Mouse (Mus musculus) ES-Bruce4 (cell line): ENCODE data around the gene Neurod4. TPM values are rescaled to one million over a fixed set of nuclear protein-coding genes. Genes with fewer than 3 reads are reported as not detected.

ENCODE experiments used
- H3K27ac ChIP-seq: 2 replicates; pipeline ENCODE4 v1.5.1; 2012; ENCODE audit warnings: low read length, inconsistent platforms; ENCODE audit not compliant: insufficient read depth
- H3K27me3 ChIP-seq: 2 replicates; pipeline ENCODE4 v1.6.1; 2012; ENCODE audit warnings: mild to moderate bottlenecking, low read length, inconsistent platforms; ENCODE audit not compliant: control insufficient read depth, poor library complexity, insufficient read depth, severe bottlenecking
- H3K36me3 ChIP-seq: 2 replicates; pipeline ENCODE4 v1.6.1; 2012; ENCODE audit warnings: inconsistent platforms, mild to moderate bottlenecking, low read length, moderate library complexity; ENCODE audit not compliant: control insufficient read depth, poor library complexity, insufficient read depth, severe bottlenecking
- H3K4me1 ChIP-seq: one replicate; pipeline ENCODE4 v1.8.1; 2011; ENCODE audit warnings: low read length; ENCODE audit not compliant: control insufficient read depth, insufficient read depth
- H3K4me3 ChIP-seq: 2 replicates; pipeline ENCODE4 v1.5.1; 2011; ENCODE audit warnings: low read depth, mild to moderate bottlenecking, low read length
- H3K9ac ChIP-seq: 2 replicates; pipeline ENCODE4 v1.6.1; 2012; ENCODE audit warnings: low read depth, mild to moderate bottlenecking, inconsistent platforms; ENCODE audit not compliant: poor library complexity, severe bottlenecking
- H3K9me3 ChIP-seq: replicated peaks from 2 replicates; pipeline ENCODE4 v1.6.1; 2012; ENCODE audit warnings: mild to moderate bottlenecking, low read length, inconsistent platforms; ENCODE audit not compliant: control insufficient read depth, poor library complexity, insufficient read depth, severe bottlenecking
- CTCF ChIP-seq: IDR thresholded peaks from one replicate; pipeline ENCODE4 v1.8.1; 2011; ENCODE audit warnings: low read depth, low read length
- EP300 ChIP-seq: IDR thresholded peaks from 2 replicates; pipeline ENCODE4 v1.6.1; 2011; ENCODE audit warnings: low read depth, low read length; ENCODE audit not compliant: insufficient read depth
- POLR2A ChIP-seq: IDR thresholded peaks from one replicate; pipeline ENCODE4 v1.8.1; 2011; ENCODE audit warnings: low read length; ENCODE audit not compliant: insufficient read depth
- polyA plus RNA-seq: library from polyadenylated mRNA; stranded (reverse); fragments of >200 nt; gene quantifications from 2 replicates; pipeline ENCODE4 v1.2.4, GENCODE M21; 2011; ENCODE audit warnings: low read depth; ENCODE audit not compliant: missing spikeins, insufficient read depth, insufficient read length

Neurod4 gene
- polyA plus RNA-seq, 1 experiment: not detected

- no peak for TF ChIP-seq POLR2A
- TF ChIP-seq EP300: no peak
- no peak for TF ChIP-seq CTCF
- H3K27ac ChIP-seq: no peak overlapping the region
Observed at GRCm38 (mm10) chr10:130263203-130263602, 16.8 kb downstream of the Neurod4 start.

GRCm38 (mm10) chr10:130259483-130259882 is 20.6 kb downstream of the Neurod4 start:
- no peaks in the 10 kb centered on the region for H3K27me3 ChIP-seq
- no peaks in the 10 kb centered on the region for H3K36me3 ChIP-seq
- TF ChIP-seq EP300: no peak
- no peak for TF ChIP-seq CTCF
- no peak for TF ChIP-seq POLR2A

More at GRCm38 (mm10) chr10:130263203-130263602, 16.8 kb downstream of the Neurod4 start:
- Histone ChIP-seq H3K9ac (no peak overlapping the region), H3K4me1 (no peaks in the 10 kb centered on the region), H3K27me3 (no peaks in the 10 kb centered on the region), H3K9me3 (no peaks in the 10 kb centered on the region), H3K4me3 (no peak overlapping the region), H3K36me3 (no peaks in the 10 kb centered on the region)

GRCm38 (mm10) chr10:130244271-130244670 is 35.8 kb downstream of the Neurod4 start:
- no peak for TF ChIP-seq EP300
- TF ChIP-seq POLR2A: no peak
- no peak for TF ChIP-seq CTCF
- H3K36me3 ChIP-seq: no peaks in the 10 kb centered on the region

More at GRCm38 (mm10) chr10:130259483-130259882, 20.6 kb downstream of the Neurod4 start:
- H3K4me3 ChIP-seq: no peak overlapping the region
- no peaks in the 10 kb centered on the region for H3K4me1 ChIP-seq
- no peaks in the 10 kb centered on the region for H3K9me3 ChIP-seq
- no peak overlapping the region for H3K27ac ChIP-seq
- no peak overlapping the region for H3K9ac ChIP-seq

GRCm38 (mm10) chr10:130238318-130239209 is 41.5 kb downstream of the Neurod4 start:
- no peak overlapping the region for H3K4me3 ChIP-seq
- H3K27ac ChIP-seq: no peak overlapping the region
- H3K9me3 ChIP-seq: no peaks in the 10 kb centered on the region
- no peaks in the 10 kb centered on the region for H3K36me3 ChIP-seq
- no peaks in the 10 kb centered on the region for H3K27me3 ChIP-seq
- H3K9ac ChIP-seq: no peak overlapping the region
- no peak for TF ChIP-seq CTCF
- TF ChIP-seq EP300: no peak
- no peak for TF ChIP-seq POLR2A
- H3K4me1 ChIP-seq: no peaks in the 10 kb centered on the region

More at GRCm38 (mm10) chr10:130244271-130244670, 35.8 kb downstream of the Neurod4 start:
- no peaks in the 10 kb centered on the region for H3K4me1 ChIP-seq
- H3K4me3 ChIP-seq: no peak overlapping the region
- no peaks in the 10 kb centered on the region for H3K27me3 ChIP-seq
- no peaks in the 10 kb centered on the region for H3K9me3 ChIP-seq
- H3K9ac ChIP-seq: no peak overlapping the region
- H3K27ac ChIP-seq: no peak overlapping the region

GRCm38 (mm10) chr10:130234576-130234975 is 45.5 kb downstream of the Neurod4 start:
- H3K9me3 ChIP-seq: no peaks in the 10 kb centered on the region
- H3K27ac ChIP-seq: no peak overlapping the region
- H3K9ac ChIP-seq: no peak overlapping the region
- no peaks in the 10 kb centered on the region for H3K4me1 ChIP-seq
- no peak overlapping the region for H3K4me3 ChIP-seq
- TF ChIP-seq CTCF (no peak), EP300 (no peak), POLR2A (no peak)
- H3K27me3 ChIP-seq: no peaks in the 10 kb centered on the region
- no peaks in the 10 kb centered on the region for H3K36me3 ChIP-seq

- no peak overlapping the region for H3K9ac ChIP-seq
- no peak overlapping the region for H3K4me3 ChIP-seq
- no peaks in the 10 kb centered on the region for H3K4me1 ChIP-seq
- no peak for TF ChIP-seq EP300
- TF ChIP-seq POLR2A: no peak
- no peak for TF ChIP-seq CTCF
- no peaks in the 10 kb centered on the region for H3K9me3 ChIP-seq
- H3K27me3 ChIP-seq: no peaks in the 10 kb centered on the region
- no peak overlapping the region for H3K27ac ChIP-seq
- no peaks in the 10 kb centered on the region for H3K36me3 ChIP-seq
Observed at GRCm38 (mm10) chr10:130232117-130232516, 47.9 kb downstream of the Neurod4 start.
